Mouse (Mus musculus) liver, postnatal 0 days (tissue): Measurements from ENCODE around the gene Dnase1l2.

Experiments used
- CTCF ChIP-seq: sonication (generic); IDR thresholded peaks from 2 replicates; pipeline ENCODE4 v1.5.1; 2016; ENCODE audit warnings: antibody characterized with exemption, low read depth
- EP300 ChIP-seq: IDR thresholded peaks from 2 replicates; pipeline ENCODE4 v1.6.1; 2016; ENCODE audit warnings: antibody characterized with exemption, low read depth, mild to moderate bottlenecking

DNA sequence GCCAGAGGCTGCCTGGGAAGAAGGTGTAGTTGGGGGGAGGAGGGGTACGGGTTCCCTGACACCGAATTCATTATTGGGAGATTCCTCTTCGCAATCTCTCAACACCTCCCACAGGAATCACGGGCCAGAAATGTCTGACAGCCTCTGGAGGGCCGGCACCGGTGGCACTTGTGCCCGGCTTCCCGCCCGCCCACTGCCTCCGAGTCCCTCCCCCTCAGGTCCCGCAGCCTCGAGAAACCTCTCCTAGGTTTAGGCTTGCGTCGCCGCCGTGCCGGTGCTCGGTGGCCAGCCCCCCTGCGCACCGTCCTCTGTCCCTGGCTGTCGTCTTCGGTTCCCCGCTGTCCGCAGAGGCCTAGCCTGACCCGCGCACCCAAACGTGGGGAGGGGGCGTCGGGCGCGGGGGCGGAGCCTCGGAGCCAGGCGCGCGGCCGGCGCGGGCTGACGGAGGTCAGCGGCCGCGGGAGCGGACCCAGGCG lies 45.3 kb upstream of the Dnase1l2 start, which contains the start of gene Caskin1:
- TF ChIP-seq CTCF: no peak
- TF ChIP-seq EP300: no peak
